Mouse (Mus musculus) embryonic fibroblast, embryonic 13.5 days (primary cell): ENCODE measurements around the gene Slc39a11. TPM values are rescaled to one million over a fixed set of nuclear protein-coding genes. Genes with fewer than 3 reads are reported as not detected.
"Not testable (repeated sequence)": the region's sequence is repeated elsewhere in the genome, so short reads cannot be mapped to it uniquely, and the experiment has no call there.

ENCODE experiments used
- H3K27ac ChIP-seq: 2 replicates; pipeline ENCODE4 v1.5.1; 2012; ENCODE audit warnings: low read length, control low read depth, inconsistent platforms; ENCODE audit not compliant: insufficient read depth
- H3K4me1 ChIP-seq: 2 replicates; pipeline ENCODE4 v1.6.1; 2011; ENCODE audit warnings: low read length; ENCODE audit not compliant: control insufficient read depth, insufficient read depth
- H3K4me3 ChIP-seq: 2 replicates; pipeline ENCODE4 v1.5.1; 2011; ENCODE audit warnings: mild to moderate bottlenecking, control low read depth, low read length; ENCODE audit not compliant: insufficient read depth
- CTCF ChIP-seq: IDR thresholded peaks from 2 replicates; pipeline ENCODE4 v1.5.1; 2011; ENCODE audit warnings: mild to moderate bottlenecking, control low read depth, low read length, moderate library complexity, borderline replicate concordance; ENCODE audit not compliant: insufficient read depth
- POLR2A ChIP-seq: IDR thresholded peaks from 2 replicates; pipeline ENCODE4 v1.6.1; 2011; ENCODE audit warnings: low read depth, mild to moderate bottlenecking, control low read depth, low read length, moderate library complexity
- polyA plus RNA-seq: library from polyadenylated mRNA; stranded (reverse); fragments of >200 nt; gene quantifications from 2 replicates; pipeline ENCODE4 v1.2.4, GENCODE M21; 2011; ENCODE audit warnings: low read depth; ENCODE audit not compliant: missing spikeins, insufficient read length

The Slc39a11 gene
- polyA plus RNA-seq, 1 experiment: 21.4 TPM

DNA sequence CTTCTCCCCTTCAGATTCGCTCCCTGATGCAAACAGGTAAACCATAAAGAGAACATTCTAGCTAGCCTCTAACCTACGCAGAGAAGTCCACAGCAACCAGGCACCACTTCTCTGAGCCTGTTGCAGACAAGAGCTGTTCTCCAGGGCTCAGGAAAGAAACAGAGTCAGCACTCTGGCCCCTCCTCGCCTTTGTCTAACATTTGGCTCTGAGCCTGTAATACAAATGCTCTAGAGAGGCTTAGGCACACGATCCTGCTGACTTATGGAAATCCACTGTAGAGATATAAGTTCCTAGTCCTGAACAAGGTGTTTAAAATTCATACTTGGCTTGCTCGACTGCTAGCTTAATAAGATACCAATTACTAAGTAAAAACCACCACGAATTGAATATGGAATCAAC is 77.2 kb downstream of the Slc39a11 start:
- TF ChIP-seq POLR2A (no peak), CTCF (no peak)
- Histone ChIP-seq H3K4me1 (no peaks in the 10 kb centered on the region), H3K4me3 (no peak overlapping the region), H3K27ac (no peak overlapping the region)

GRCm38 (mm10) chr11:113571616-113572015 is 78.3 kb downstream of the Slc39a11 start:
- Histone ChIP-seq H3K4me1 (no peaks in the 10 kb centered on the region), H3K4me3 (no peak overlapping the region), H3K27ac (no peak overlapping the region)
- TF ChIP-seq POLR2A (no peak), CTCF (no peak)

- Histone ChIP-seq H3K27ac (no peak overlapping the region), H3K4me1 (no peaks in the 10 kb centered on the region), H3K4me3 (no peak overlapping the region)
- TF ChIP-seq POLR2A: no peak
- TF ChIP-seq CTCF: no peak
These were observed 80.9 kb downstream of the Slc39a11 start for GRCm38 (mm10) chr11:113568999-113569398.

GRCm38 (mm10) chr11:113567926-113568325 is 82.0 kb downstream of the Slc39a11 start:
- not testable (repeated sequence) for H3K27ac ChIP-seq, H3K4me3 ChIP-seq, H3K4me1 ChIP-seq

GRCm38 (mm10) chr11:113565006-113565995 is 84.6 kb downstream of the Slc39a11 start:
- peak overlapping the region; percentile 87 for H3K4me3 ChIP-seq
- H3K27ac ChIP-seq: no peak overlapping the region
- TF ChIP-seq POLR2A (peak; percentile 61), CTCF (no peak)
- H3K4me1 ChIP-seq: no peaks in the 10 kb centered on the region

DNA sequence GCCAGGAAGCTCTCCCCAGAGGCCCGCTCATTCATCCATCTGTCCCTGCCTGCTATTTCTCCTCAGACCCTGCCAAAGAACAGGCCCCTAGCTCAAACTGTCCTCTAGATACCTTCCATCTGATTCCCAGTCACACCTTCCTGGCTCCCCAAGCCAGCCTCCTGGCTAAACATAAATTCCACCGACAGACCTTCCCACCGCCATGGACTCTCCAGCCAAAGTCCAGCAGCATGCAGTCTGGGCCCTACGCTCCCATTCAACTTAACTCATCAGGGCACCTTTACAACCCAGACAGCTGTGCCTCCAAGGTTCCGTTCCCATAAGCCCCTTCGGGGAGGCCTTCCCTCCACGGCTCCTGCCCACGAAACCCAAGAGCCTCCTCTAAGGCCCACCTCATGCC is 87.6 kb downstream of the Slc39a11 start:
- TF ChIP-seq POLR2A (no peak), CTCF (no peak)
- H3K27ac ChIP-seq: no peak overlapping the region
- H3K4me1 ChIP-seq: no peaks in the 10 kb centered on the region
- no peak overlapping the region for H3K4me3 ChIP-seq

DNA sequence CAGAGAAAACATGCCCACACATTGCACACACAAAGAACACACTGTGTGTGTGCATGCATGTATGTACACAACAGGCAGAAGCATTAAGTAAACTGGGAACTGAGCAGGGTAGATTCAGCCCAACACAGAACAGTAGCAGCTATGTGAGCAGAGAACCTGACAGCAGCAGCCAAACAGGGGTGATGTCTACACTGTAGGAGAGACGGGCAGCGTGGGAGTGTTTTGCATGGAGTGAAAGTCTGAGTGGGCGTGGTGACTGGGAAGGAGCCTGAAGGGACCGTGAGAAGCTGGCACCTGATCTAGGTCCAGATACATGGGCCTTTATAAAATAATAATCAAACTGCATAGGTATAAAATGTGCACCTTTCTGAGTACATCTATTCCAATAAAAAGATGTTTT is 89.7 kb downstream of the Slc39a11 start:
- TF ChIP-seq CTCF (no peak), POLR2A (no peak)
- Histone ChIP-seq H3K4me1 (no peaks in the 10 kb centered on the region), H3K4me3 (no peak overlapping the region), H3K27ac (no peak overlapping the region)

- Histone ChIP-seq H3K4me1 (no peaks in the 10 kb centered on the region), H3K27ac (no peak overlapping the region), H3K4me3 (no peak overlapping the region)
- TF ChIP-seq POLR2A (no peak), CTCF (no peak)
These were observed 91.4 kb downstream of the Slc39a11 start for GRCm38 (mm10) chr11:113558505-113558904.

GRCm38 (mm10) chr11:113556142-113556541 is 93.7 kb downstream of the Slc39a11 start:
- Histone ChIP-seq H3K4me3 (no peak overlapping the region), H3K27ac (no peak overlapping the region), H3K4me1 (no peaks in the 10 kb centered on the region)

DNA sequence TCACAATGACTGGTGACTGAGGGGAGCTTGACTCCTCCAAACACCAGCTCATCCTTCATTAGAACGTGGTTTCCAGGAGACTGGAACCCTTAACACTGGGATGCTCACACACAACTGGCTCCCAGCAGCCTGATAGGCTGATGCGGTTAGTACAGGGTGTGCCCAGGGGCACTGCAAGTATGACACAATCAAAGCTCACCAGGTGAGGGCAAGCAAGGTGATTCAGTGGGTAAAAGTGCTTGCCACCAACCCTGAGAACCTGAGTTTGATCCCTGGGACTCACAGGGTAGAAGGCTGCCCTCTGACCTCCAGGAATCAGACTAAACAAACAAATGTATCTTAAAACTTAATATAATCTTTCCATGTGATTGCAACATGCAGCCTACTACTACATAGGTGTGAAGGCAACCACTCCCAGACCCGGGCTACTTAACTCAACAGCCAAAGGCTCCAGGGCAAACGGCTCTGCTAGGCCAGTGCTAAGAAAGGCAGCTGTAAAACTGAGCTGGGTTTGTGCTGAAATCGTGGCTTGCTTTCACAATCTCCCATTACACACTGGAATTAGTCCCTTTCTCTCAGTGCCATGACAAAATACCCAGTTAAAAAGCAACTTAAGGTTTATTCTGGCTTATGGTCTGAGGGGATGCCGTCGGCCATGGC is 95.0 kb downstream of the Slc39a11 start:
- no peak overlapping the region for H3K27ac ChIP-seq
- no peak overlapping the region for H3K4me3 ChIP-seq
- no peaks in the 10 kb centered on the region for H3K4me1 ChIP-seq
- no peak for TF ChIP-seq POLR2A

More at GRCm38 (mm10) chr11:113556142-113556541, 93.7 kb downstream of the Slc39a11 start:
- TF ChIP-seq CTCF (no peak), POLR2A (no peak)
